Mouse (Mus musculus) left cerebral cortex, adult 2 months (tissue): ENCODE data around the gene Pdzd2. TPM values are rescaled to one million over a fixed set of nuclear protein-coding genes. Genes with fewer than 3 reads are reported as not detected.

ENCODE experiments used
- DNase-seq, 2 experiments: peaks; one replicate each; pipeline ENCODE4 v3.0.0; 2021 to 2022; ENCODE audit warnings: low spot score in 2 of 2, mixed read lengths in 1 of 2; ENCODE audit errors: extremely low spot score in 1 of 2
- H3K27ac ChIP-seq: fragments of 200-600 bp; 2 replicates; pipeline ENCODE4 v1.8.1; 2022
- H3K4me3 ChIP-seq: fragments of 200-600 bp; 2 replicates; pipeline ENCODE4 v1.8.1; 2022
- CTCF ChIP-seq: fragments of 200-600 bp; IDR thresholded peaks from 2 replicates; pipeline ENCODE4 v1.8.1; 2022; ENCODE audit warnings: antibody characterized with exemption, mild to moderate bottlenecking, moderate library complexity
- intact Hi-C: fragments of 180-260 bp; cut with DNase I; formaldehyde crosslinking; loops from one replicate; pipeline ENCODE4 v1.15.1; 2025
- total RNA-seq, 2 experiments: library from RNA; stranded (reverse); gene quantifications; 2 replicates each; pipeline ENCODE4 v1.2.3; 2021

Gene Pdzd2
- total RNA-seq, 2 experiments from 2014 or later: 86.1 to 93.1 TPM

DNA sequence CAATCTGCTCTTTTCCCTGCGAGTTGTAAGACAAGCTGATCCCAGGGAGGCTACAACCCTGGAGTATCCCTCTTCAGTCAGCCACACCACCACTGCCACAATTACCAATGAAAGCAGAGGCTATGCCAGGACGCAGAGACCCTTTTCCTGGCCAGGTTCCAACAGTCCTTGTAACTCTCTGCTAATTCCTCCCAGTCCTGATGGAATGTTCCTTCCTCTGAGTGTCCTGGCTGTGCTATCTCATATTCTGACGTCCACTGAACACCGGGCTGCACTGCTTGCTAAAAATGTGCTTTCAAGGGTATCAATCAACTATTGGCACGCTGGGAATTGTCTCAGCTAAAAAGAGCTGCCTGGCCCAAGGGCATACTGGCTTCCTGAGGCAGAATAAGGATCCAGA is 18.7 kb upstream of the Pdzd2 start:
- Histone ChIP-seq H3K4me3 (no peak overlapping the region), H3K27ac (no peak overlapping the region)
- TF ChIP-seq CTCF: no peak
- no peak for DNase-seq
- intact Hi-C loops: no loop called here

DNA sequence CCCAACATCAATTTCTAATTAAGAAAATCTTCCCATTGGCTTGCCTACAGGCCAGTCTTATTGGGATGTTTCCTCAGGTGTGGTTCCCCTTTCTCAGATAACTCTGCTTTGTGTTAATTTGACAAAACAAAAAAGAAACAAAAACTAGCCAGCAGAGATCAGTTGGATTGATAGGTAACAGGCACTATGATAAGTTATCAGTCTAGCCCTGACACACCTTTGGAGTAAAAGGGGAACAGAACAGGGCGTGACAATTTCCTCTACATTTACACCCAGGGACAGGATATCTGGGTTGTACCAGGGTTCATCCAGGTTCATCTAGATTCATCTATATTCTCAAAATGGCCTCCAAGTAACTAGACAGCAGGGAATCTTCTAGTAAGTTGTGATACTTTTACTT is 18.0 kb upstream of the Pdzd2 start:
- H3K27ac ChIP-seq: no peak overlapping the region
- H3K4me3 ChIP-seq: no peak overlapping the region
- intact Hi-C loops: no loop called here
- TF ChIP-seq CTCF: no peak
- DNase-seq: no peak

DNA sequence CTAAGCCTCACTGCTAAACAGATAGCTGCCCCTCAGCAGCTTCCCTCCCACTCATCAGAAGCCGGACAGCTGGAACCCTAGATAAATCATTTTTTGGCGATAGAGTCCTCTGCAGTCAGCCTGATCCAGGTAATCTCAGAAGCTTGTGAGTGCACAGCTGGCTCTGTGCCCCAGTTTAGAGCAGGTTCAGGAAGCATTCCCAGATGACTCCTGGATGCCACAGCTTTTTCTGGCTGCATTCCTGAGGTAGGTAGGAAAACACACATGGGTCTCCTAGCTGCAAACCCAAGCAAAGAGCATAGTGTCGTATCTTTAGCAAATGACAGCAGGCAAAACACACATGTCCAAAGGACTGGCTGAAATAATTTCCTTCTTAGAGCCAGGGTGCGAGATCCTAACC is 13.5 kb upstream of the Pdzd2 start:
- H3K4me3 ChIP-seq: no peak overlapping the region
- intact Hi-C loops: no loop called here
- TF ChIP-seq CTCF: no peak
- DNase-seq: no peak
- H3K27ac ChIP-seq: no peak overlapping the region

DNA sequence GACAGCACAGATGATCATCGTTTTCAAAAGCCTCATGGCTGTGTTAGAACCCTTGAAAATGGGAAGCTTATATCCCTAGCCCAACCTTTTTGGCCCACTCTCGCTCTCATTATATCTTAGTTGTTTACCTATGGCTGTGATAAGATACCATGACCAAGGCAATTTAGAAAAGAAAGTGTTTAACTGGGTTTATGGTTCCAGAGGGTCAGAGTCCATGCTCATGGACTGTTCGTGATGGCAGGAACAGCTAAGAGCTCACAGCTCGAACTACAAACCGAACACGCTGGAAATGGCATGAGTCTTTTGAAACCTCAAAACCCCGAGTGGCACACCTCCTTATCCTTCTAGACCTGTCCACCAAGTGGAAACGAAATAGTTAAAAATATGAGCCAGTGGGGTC is 11.2 kb upstream of the Pdzd2 start:
- intact Hi-C loops: no loop called here

DNA sequence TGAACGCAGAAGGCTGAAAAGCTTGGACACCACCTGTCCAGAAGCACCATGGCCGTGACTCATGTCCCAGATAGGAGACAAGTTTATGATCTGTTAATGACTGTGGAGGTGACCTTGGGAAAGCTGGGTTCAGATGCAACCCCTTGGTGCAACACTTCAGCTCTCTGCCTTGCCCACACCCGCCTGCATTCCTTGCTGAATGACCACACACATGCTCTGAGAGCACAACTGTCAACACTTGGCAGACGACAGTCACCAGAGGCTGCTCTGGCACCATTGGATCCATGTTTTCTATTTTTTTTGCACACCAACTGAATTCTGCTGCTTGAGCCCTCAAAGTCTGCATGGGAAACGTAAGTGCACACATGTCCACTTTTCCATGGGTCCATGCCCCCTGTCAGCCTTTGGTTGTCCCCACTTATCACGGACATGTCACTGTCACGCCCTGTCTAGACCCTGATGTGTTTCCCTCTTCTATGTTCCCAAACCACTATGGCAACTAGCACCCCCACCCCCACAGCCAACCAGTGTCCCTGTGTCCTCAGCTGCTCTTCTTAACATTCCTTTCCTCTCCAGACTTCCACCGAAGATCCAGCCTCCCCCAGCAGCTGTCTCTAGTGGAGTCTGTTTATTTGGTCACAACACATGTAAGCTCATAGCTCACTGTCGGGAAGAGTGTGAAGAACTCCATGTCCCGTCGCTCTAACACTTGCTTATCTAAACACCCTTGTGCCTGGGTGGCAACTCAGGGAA is 10.0 kb upstream of the Pdzd2 start:
- Histone ChIP-seq H3K27ac (no peak overlapping the region), H3K4me3 (no peak overlapping the region)
- DNase-seq: no peak
- intact Hi-C loops: no loop called here
- no peak for TF ChIP-seq CTCF

More for the DNA sequence above, 11.2 kb upstream of the Pdzd2 start:
- Histone ChIP-seq H3K4me3 (no peak overlapping the region), H3K27ac (no peak overlapping the region)
- no peak for TF ChIP-seq CTCF
- DNase-seq: no peak

DNA sequence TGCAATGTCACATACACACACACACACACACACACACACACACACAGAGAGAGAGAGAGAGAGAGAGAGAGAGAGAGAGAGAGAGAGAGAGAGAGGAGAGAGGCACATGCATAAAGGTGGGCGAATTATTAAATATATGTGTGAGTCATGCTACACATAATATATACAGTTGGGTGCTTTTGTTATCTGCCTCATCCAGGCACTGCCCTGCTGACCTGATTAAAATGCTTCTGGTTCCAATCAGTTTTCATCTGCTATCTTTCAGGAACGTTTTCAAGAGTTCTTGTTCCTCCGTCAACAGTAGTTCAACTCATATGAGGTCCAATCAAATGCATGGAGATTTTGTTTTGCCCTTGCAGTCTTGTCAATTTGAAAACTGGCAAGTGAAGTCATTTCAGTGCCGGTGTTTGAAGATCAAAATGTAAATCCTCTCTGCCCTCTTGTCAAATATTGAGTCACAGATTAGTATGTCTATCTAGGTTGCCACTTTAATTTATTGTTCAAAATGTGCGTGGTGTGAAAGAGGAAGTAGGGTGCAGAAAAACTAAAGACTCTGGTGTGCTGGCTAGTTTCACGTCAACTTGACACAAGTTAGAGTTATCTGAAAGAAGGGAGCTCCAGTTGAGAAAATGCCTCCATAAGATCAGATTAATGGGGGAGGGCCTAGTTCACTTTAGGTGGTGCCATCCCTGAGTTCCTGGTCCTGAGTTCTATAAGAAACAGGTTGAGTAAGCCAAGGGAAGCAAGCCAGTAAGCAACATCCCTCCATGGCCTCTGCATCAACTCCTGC is 2.6 kb upstream of the Pdzd2 start:
- TF ChIP-seq CTCF: no peak
- no peak overlapping the region for H3K27ac ChIP-seq
- DNase-seq: no peak
- no peak overlapping the region for H3K4me3 ChIP-seq
- intact Hi-C loops: no loop called here

DNA sequence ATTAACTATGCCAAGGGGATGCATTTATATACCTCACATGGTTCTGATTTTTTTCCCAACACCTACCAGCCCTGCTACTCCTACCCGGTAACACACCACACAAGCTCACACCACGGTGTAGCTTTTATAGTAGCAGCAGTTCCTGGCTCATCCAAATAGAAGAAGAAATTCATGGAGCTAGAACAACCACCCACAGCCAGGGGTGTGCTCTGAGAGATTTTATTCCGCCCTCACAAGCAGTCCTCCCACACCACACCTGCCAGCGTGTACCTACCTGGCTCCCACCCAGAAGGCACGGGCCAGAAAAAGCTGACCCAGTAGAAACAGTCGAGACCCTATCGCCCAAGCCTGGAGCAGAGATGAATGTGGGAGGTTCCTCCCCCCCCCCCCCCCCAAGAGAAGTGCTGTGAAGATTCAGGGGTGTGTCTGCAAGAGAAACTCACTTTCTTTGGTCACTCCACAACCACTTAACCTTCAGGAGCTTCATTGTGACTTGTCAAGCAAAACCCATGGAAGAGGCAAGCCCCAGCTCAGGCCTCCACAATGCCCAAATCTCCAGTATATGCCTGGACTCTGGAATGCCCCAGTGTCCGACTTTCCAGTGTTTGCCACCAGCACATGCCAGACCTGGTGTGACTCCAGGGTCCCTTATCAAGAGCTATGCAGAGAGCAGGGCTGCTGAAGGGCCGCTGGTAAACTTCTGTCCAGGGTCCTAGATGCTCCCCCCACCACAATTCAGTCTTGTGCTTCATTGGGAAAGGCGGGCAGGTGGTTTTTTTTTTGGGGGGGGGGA is 1.2 kb downstream of the Pdzd2 start:
- intact Hi-C loops: loop anchor here (2.0 to 10.0 kb wide), 4 partner anchors 56 to 416 kb away; partner anchors contain the start of genes 1810049J17Rik and Golph3
- DNase-seq: peak; percentile 45 to 69
- no peak for TF ChIP-seq CTCF
- Histone ChIP-seq H3K27ac (no peak overlapping the region), H3K4me3 (peak overlapping the region; percentile 68)

DNA sequence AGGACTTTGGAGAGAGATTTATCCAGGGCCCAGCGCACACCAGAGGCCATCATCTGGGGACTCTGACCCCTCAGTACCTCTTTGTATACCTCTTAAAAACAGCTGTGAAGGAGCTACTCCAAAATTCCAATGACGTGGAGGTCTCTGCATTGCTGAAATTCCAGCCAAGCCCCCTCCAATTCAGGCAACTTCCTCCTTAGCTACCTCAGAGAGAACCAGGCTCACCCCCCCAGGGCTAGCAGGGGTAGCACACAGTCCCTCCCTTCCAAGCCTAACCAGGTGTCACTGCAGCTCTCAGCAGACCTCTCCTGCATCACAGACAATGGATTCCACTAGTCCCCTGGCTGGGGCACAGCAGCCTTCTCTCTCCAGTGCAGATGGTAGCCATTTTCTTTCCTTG is 4.5 kb downstream of the Pdzd2 start:
- no peak overlapping the region for H3K27ac ChIP-seq
- no peak for TF ChIP-seq CTCF
- intact Hi-C loops: loop anchor here (5.0 to 10.0 kb wide), 3 partner anchors 53 to 413 kb away; partner anchors contain the start of genes 1810049J17Rik and Golph3
- no peak for DNase-seq
- no peak overlapping the region for H3K4me3 ChIP-seq

DNA sequence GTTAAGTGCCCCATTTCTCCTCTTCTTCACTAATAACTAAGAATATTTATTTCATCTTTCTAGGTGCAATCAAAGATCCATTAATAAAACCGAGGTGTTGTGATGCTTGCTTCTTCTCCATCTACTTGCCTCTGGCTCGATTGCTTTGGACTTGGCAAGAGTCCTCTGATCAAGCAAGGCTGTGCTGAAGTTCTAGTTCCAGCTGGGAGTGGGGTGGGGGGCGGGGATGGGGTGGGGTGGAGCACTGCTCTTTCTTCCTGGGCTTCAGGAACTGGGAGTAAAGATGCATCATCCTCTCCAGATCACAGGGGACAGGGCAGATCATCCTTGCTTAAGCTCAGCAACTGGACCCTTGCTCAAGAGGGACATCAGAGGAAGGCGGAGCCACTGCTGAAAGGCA is 5.5 kb downstream of the Pdzd2 start:
- H3K27ac ChIP-seq: no peak overlapping the region
- intact Hi-C loops: loop anchor here (10.0 kb wide), 1 partner anchor 369 kb away; no protein-coding TSS in a partner anchor
- no peak overlapping the region for H3K4me3 ChIP-seq
- no peak for TF ChIP-seq CTCF
- no peak for DNase-seq

DNA sequence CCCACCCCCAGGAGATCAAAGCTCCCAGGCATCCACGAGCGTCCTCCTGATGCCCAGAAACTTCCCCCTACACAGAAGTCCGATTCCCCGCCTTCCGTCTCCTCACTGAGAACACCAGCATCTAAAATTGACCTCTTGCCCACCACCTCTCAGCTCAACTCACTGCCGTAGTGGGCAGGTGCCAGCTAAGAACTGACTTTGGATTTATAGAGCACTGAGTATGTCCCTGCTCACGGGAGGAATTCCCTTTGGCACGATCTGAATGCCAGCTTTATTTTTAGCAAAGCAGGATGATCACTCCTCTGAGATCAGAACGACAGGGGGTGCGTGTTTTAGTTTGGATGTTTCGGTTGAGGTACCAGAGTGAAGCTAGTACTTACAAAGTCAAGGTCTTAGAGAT is 7.1 kb downstream of the Pdzd2 start:
- intact Hi-C loops: loop anchor here (10.0 kb wide), 1 partner anchor 368 kb away; no protein-coding TSS in a partner anchor
- DNase-seq: no peak
- Histone ChIP-seq H3K27ac (no peak overlapping the region), H3K4me3 (no peak overlapping the region)
- no peak for TF ChIP-seq CTCF

DNA sequence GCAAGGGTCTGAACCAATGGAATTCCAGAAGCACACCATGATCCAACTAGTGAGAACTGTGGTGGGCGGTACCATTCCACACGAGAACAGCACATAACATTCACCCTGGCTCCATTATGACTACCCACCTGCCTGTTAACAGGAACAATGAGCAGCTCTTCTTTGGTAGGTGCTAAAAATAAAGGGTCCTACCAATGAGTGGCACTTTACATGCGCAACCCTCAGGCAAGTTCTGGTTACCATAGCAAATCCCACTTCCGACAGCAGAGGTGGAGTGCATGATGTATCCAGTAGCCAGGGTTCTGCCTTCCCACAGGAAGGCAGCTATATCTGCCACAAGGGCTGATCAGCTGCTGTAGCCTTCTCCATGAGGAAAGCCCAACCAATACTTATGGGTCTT is 11.3 kb downstream of the Pdzd2 start:
- Histone ChIP-seq H3K4me3 (no peak overlapping the region), H3K27ac (no peak overlapping the region)
- no peak for TF ChIP-seq CTCF
- DNase-seq: peak in 1 of 2 experiments; percentile 12
- intact Hi-C loops: no loop called here

DNA sequence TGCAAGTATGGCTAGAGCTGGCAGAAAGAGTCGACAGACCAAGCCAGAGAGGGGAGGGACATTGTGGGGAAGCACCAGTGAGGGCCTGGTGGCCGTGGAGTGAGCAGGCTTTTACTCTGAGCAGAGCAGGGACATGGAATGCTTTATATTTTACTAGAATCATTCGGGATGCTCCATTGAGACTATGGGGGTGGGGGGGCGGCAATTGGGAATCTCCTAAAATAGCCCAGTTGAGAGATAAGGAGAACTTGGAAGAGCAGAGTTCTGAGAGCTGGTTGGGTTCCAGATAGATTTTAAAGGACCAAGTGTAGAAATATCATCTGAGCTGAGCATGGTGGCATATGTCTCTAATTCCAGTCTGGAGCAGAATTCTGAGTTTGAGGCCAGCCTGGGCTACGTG is 14.5 kb downstream of the Pdzd2 start:
- DNase-seq: no peak
- TF ChIP-seq CTCF: no peak
- intact Hi-C loops: no loop called here
- Histone ChIP-seq H3K27ac (no peak overlapping the region), H3K4me3 (no peak overlapping the region)
